Mouse (Mus musculus) ovary, adult 10 weeks (tissue): Measurements from ENCODE around the gene Fxr1. TPM values are rescaled to one million over a fixed set of nuclear protein-coding genes. Genes with fewer than 3 reads are reported as not detected.

Experiments used
- polyA plus RNA-seq: library from polyadenylated mRNA; stranded (reverse); fragments of 350-450 nt; fragmentation: Illumina TruSeq; extraction: RNeasy Lipid Tissue Mini Kit (QIAGEN cat#74804); gene quantifications from one replicate; pipeline ENCODE4 v1.2.3, GENCODE M21; 2014

The Fxr1 gene
- polyA plus RNA-seq: 418 TPM

DNA sequence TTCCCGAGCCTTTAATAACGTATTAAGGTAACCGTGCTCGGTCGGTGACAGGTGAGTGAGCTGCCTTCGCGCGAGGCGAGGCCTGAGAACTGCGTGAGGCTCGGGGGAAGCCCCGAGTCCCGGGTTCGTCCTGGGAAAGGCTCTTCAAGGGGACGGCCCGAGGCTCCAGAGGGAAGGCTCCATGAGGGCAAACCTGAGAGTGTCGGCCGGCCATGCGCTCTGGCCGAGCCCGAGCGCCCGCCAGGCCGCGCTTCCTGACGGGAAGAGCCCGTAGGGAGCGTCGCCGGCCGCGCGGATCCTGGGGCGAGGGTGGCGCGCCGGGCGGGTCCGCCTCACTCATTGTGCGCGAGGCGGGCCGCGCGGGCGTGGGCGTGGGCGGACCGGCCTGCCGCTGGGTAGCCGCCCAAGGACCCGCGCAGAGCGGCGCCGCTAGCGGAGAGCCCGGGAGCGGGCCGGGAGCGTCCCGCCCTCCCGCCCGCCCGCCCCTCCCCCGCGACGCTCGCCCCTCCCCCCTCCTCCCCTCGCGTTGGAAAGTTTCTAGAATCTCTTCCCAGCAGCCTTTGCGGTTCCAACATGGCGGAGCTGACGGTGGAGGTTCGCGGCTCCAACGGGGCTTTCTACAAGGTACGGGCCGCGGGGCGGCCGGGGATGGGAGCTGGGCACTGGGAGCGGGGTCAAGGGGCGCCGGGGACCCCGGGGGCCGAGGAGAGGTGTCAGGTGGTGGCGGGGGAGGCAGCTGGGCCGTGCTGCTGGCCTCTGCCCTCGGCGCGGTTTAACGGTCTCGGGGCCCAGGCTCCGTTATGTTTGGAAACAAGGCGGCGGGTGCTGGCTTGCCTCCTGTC lies at the start of gene Fxr1:
TSS of gene Fxr1 (plus strand) at position 404 of the 842 bp plus-strand sequence.

GRCm38 (mm10) chr3:34080900-34081662 lies 61.3 kb downstream of the Fxr1 start, which contains the start of gene Dnajc19:
Gene Dnajc19, minus strand, starts transcription at chr3:34081321.

Other genes starting within 250 kb of the Fxr1 start
- gene Ttc14, start 220.1 kb upstream of the Fxr1 start, polyA plus RNA-seq: 85.6 TPM
- gene Ccdc39, start 175.6 kb upstream of the Fxr1 start, polyA plus RNA-seq: 17.2 TPM
- gene Dnajc19, start 61.4 kb downstream of the Fxr1 start, polyA plus RNA-seq: 273 TPM